Mouse (Mus musculus) cerebellum, adult 2 months (tissue): ENCODE measurements around the gene Mgat4c.

Experiments
- CTCF ChIP-seq: fragments of 200-500 bp; IDR thresholded peaks from 2 replicates; pipeline ENCODE4 v1.5.1; 2011; ENCODE audit warnings: low read depth, mild to moderate bottlenecking, control low read depth, low read length, moderate library complexity, borderline replicate concordance; ENCODE audit not compliant: insufficient read depth
- POLR2A ChIP-seq: fragments of 200-500 bp; IDR thresholded peaks from 2 replicates; pipeline ENCODE4 v1.6.1; 2011; ENCODE audit warnings: low read length, control low read depth, borderline replicate concordance; ENCODE audit not compliant: insufficient read depth

DNA sequence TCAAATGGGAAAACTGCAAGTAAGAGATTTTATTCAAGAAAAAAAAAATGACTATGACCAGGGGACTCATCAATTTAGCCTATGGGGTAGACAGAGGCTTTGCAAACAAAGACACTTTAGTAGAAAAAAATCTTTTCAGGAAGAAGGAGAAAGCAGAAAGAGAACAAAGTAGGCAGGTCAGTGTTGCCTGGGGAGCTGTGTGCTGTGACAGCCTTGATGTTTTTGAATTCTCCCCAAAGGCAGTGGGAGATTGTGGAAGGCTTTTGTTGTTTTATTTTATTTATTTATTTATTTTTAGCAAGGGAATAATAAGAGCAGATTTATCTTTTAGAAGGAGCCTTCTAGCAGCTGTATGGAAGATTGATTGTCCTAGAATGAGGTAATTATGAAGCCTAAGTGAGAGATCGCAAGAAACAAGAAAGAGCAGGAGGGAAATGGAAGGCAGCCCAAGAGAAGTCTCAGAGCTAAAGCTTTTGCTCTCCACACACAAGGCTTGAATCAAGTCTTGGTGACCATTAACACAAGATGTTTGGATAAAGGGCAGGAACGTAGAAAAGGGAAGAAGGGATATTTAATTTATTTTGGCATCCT lies 375.8 kb downstream of the Mgat4c start:
- TF ChIP-seq POLR2A: no peak
- no peak for TF ChIP-seq CTCF
